Mouse (Mus musculus) liver, embryonic 15.5 days (tissue): ENCODE results near the gene Spast. TPM values are rescaled to one million over a fixed set of nuclear protein-coding genes. Genes with fewer than 3 reads are reported as not detected.
A peak's percentile ranks its signal among the peaks of the same experiment; 100 is the strongest.
"Not testable (repeated sequence)": the region's sequence is repeated elsewhere in the genome, so short reads cannot be mapped to it uniquely, and the experiment has no call there.

Source experiments
- ATAC-seq: fragments of 200-750 bp; cut with Nextera tagmentation; 2 replicates; pipeline ENCODE4 v1.8.0; 2017; ENCODE audit warnings: moderate number of reproducible peaks, mild to moderate bottlenecking, moderate library complexity; ENCODE audit not compliant: insufficient read depth
- H3K27ac ChIP-seq: fragments of 300-500 bp; sonication (generic); replicated peaks from 2 replicates; pipeline ENCODE4 v1.5.1; 2015; ENCODE audit warnings: mild to moderate bottlenecking, inconsistent platforms
- H3K27me3 ChIP-seq: fragments of 300-500 bp; sonication (generic); 2 replicates; pipeline ENCODE4 v1.6.1; 2015; ENCODE audit warnings: mild to moderate bottlenecking, inconsistent platforms
- H3K36me3 ChIP-seq: fragments of 300-500 bp; sonication (generic); replicated peaks from 2 replicates; pipeline ENCODE4 v1.6.1; 2015; ENCODE audit warnings: moderate library complexity, mild to moderate bottlenecking, inconsistent platforms
- H3K4me1 ChIP-seq: fragments of 300-500 bp; sonication (generic); replicated peaks from 2 replicates; pipeline ENCODE4 v1.6.1; 2015; ENCODE audit warnings: inconsistent platforms
- H3K4me2 ChIP-seq: fragments of 300-500 bp; sonication (generic); 2 replicates; pipeline ENCODE4 v1.6.1; 2015; ENCODE audit warnings: moderate library complexity, mild to moderate bottlenecking, inconsistent platforms
- H3K4me3 ChIP-seq: fragments of 300-500 bp; sonication (generic); replicated peaks from 2 replicates; pipeline ENCODE4 v1.5.1; 2015; ENCODE audit warnings: mild to moderate bottlenecking, inconsistent platforms
- H3K9ac ChIP-seq: fragments of 300-500 bp; sonication (generic); 2 replicates; pipeline ENCODE4 v1.6.1; 2015; ENCODE audit warnings: moderate library complexity, mild to moderate bottlenecking, inconsistent platforms
- H3K9me3 ChIP-seq: fragments of 300-500 bp; sonication (generic); replicated peaks from 2 replicates; pipeline ENCODE4 v1.6.1; 2016; ENCODE audit warnings: inconsistent platforms
- WGBS: fragments of 180-500 bp; shearing (Covaris S2); methylation state at CpG from one replicate; pipeline ENCODE4 v1.1.7; 2015; ENCODE audit warnings: mixed read lengths; ENCODE audit not compliant: insufficient replicate concordance; 5-methylcytosine and 5-hydroxymethylcytosine counted together
- polyA plus RNA-seq: library from polyadenylated mRNA; unstranded; fragments of >200 nt; fragmentation: Nextera tagmentation; extraction: Ambion mirVana; gene quantifications from 2 replicates; pipeline ENCODE4 v1.2.1, GENCODE M21; 2015

Spast gene
- polyA plus RNA-seq, 1 experiment from 2014 or later: 5.3 TPM

GRCm38 (mm10) chr17:74300089-74300488 lies 38.7 kb upstream of the Spast start:
- no peak for ATAC-seq
- Histone ChIP-seq H3K4me2 (no peak overlapping the region), H3K4me3 (no peak overlapping the region), H3K9ac (no peak overlapping the region), H3K36me3 (peaks cover 47% of the 10 kb centered on the region), H3K4me1 (peaks cover 22% of the 10 kb centered on the region), H3K27ac (no peak overlapping the region), H3K9me3 (no peaks in the 10 kb centered on the region), H3K27me3 (no peaks in the 10 kb centered on the region)
- 82% methylated on average over 5 of the region's 5 CpGs for WGBS

- H3K27ac ChIP-seq: peak overlapping the region; percentile 83
- WGBS: 36% methylated on average over 4 of the region's 4 CpGs
- H3K27me3 ChIP-seq: no peaks in the 10 kb centered on the region
- no peaks in the 10 kb centered on the region for H3K9me3 ChIP-seq
- H3K36me3 ChIP-seq: peaks cover 71% of the 10 kb centered on the region
- no peak overlapping the region for H3K9ac ChIP-seq
- H3K4me2 ChIP-seq: peak overlapping the region; percentile 40
- ATAC-seq: peak; percentile 97
- no peak overlapping the region for H3K4me3 ChIP-seq
- H3K4me1 ChIP-seq: peaks cover 14% of the 10 kb centered on the region
Observed at GRCm38 (mm10) chr17:74304060-74304459, 34.7 kb upstream of the Spast start.

- Histone ChIP-seq H3K4me2 (no peak overlapping the region), H3K9me3 (no peaks in the 10 kb centered on the region), H3K27me3 (no peaks in the 10 kb centered on the region), H3K36me3 (peaks cover 74% of the 10 kb centered on the region), H3K9ac (no peak overlapping the region), H3K4me3 (no peak overlapping the region), H3K4me1 (peaks cover 14% of the 10 kb centered on the region), H3K27ac (no peak overlapping the region)
- 85% methylated on average over 4 of the region's 4 CpGs for WGBS
- no peak for ATAC-seq
Observed at GRCm38 (mm10) chr17:74305616-74306015, 33.2 kb upstream of the Spast start.

GRCm38 (mm10) chr17:74306021-74306420 lies 32.8 kb upstream of the Spast start:
- no peak overlapping the region for H3K9ac ChIP-seq
- no peak overlapping the region for H3K4me2 ChIP-seq
- peaks cover 72% of the 10 kb centered on the region for H3K36me3 ChIP-seq
- no peaks in the 10 kb centered on the region for H3K9me3 ChIP-seq
- H3K27ac ChIP-seq: no peak overlapping the region
- H3K4me1 ChIP-seq: peaks cover 14% of the 10 kb centered on the region
- no peak for ATAC-seq
- H3K4me3 ChIP-seq: no peak overlapping the region
- 67% methylated on average over 1 of the region's 1 CpGs for WGBS
- no peaks in the 10 kb centered on the region for H3K27me3 ChIP-seq

- ATAC-seq: peak; percentile 81
- peaks cover 35% of the 10 kb centered on the region for H3K36me3 ChIP-seq
- peak overlapping the region; percentile 93 for H3K4me3 ChIP-seq
- WGBS: under 1% methylated on average over 45 of the region's 45 CpGs
- H3K4me2 ChIP-seq: peak overlapping the region; percentile 91
- peaks cover 34% of the 10 kb centered on the region for H3K4me1 ChIP-seq
- H3K27ac ChIP-seq: peak overlapping the region; percentile 95
- peak overlapping the region; percentile 83 for H3K9ac ChIP-seq
- no peaks in the 10 kb centered on the region for H3K9me3 ChIP-seq
- no peaks in the 10 kb centered on the region for H3K27me3 ChIP-seq
Observed at GRCm38 (mm10) chr17:74315445-74316308, 23.1 kb upstream of the Spast start.

- Histone ChIP-seq H3K27me3 (no peaks in the 10 kb centered on the region), H3K27ac (peak overlapping the region; percentile 95), H3K36me3 (peaks cover 29% of the 10 kb centered on the region), H3K9me3 (no peaks in the 10 kb centered on the region), H3K9ac (peak overlapping the region; percentile 83), H3K4me1 (peaks cover 34% of the 10 kb centered on the region), H3K4me3 (peak overlapping the region; percentile 93), H3K4me2 (peak overlapping the region; percentile 91)
- under 1% methylated on average over 48 of the region's 48 CpGs for WGBS
- ATAC-seq: peak; percentile 95
Observed at GRCm38 (mm10) chr17:74316309-74316863, 22.4 kb upstream of the Spast start.

- H3K4me1 ChIP-seq: peaks cover 34% of the 10 kb centered on the region
- no peaks in the 10 kb centered on the region for H3K9me3 ChIP-seq
- H3K4me3 ChIP-seq: no peak overlapping the region
- no peak for ATAC-seq
- no peak overlapping the region for H3K27ac ChIP-seq
- WGBS: 83% methylated on average over 6 of the region's 6 CpGs
- no peak overlapping the region for H3K9ac ChIP-seq
- no peak overlapping the region for H3K4me2 ChIP-seq
- no peaks in the 10 kb centered on the region for H3K27me3 ChIP-seq
- H3K36me3 ChIP-seq: peaks cover 8% of the 10 kb centered on the region
Observed at GRCm38 (mm10) chr17:74318721-74319120, 20.1 kb upstream of the Spast start.

- 39% methylated on average over 5 of the region's 5 CpGs for WGBS
- no peak for ATAC-seq
Observed at GRCm38 (mm10) chr17:74322400-74323054, 16.3 kb upstream of the Spast start.

GRCm38 (mm10) chr17:74323844-74324243 lies 14.9 kb upstream of the Spast start, which contains the start of gene Dpy30:
Dpy30 (minus strand) TSS chr17:74323944.
- no peak within 1 kb of the TSS for H3K27ac ChIP-seq
- ATAC-seq: no peak
- no peaks in the 10 kb centered on the region for H3K36me3 ChIP-seq
- WGBS: 65% methylated on average over 2 of the region's 2 CpGs
- H3K9me3 ChIP-seq: no peaks in the 10 kb centered on the region
- H3K4me2 ChIP-seq: no peak within 1 kb of the TSS
- no peak within 1 kb of the TSS for H3K9ac ChIP-seq
- H3K27me3 ChIP-seq: no peaks in the 10 kb centered on the region
- H3K4me3 ChIP-seq: no peak within 1 kb of the TSS
- no peaks in the 10 kb centered on the region for H3K4me1 ChIP-seq

More at GRCm38 (mm10) chr17:74322400-74323054, 16.3 kb upstream of the Spast start:
- no peaks in the 10 kb centered on the region for H3K36me3 ChIP-seq
- H3K27ac ChIP-seq: no peak overlapping the region
- H3K4me2 ChIP-seq: no peak overlapping the region
- no peaks in the 10 kb centered on the region for H3K9me3 ChIP-seq
- H3K4me1 ChIP-seq: peaks cover 5% of the 10 kb centered on the region; the same call in 1 of the 2 replicates
- H3K9ac ChIP-seq: no peak overlapping the region
- H3K4me3 ChIP-seq: no peak overlapping the region
- H3K27me3 ChIP-seq: no peaks in the 10 kb centered on the region

GRCm38 (mm10) chr17:74327195-74327594 lies 11.6 kb upstream of the Spast start:
- not testable (repeated sequence) for H3K9me3 ChIP-seq, H3K27me3 ChIP-seq, H3K4me3 ChIP-seq, H3K27ac ChIP-seq, H3K4me2 ChIP-seq, H3K9ac ChIP-seq, ATAC-seq, H3K36me3 ChIP-seq, H3K4me1 ChIP-seq
- WGBS: 73% methylated on average over 7 of the region's 7 CpGs

- H3K36me3 ChIP-seq, ATAC-seq, H3K4me1 ChIP-seq, H3K4me2 ChIP-seq, H3K9ac ChIP-seq, H3K9me3 ChIP-seq, H3K27ac ChIP-seq, H3K4me3 ChIP-seq, H3K27me3 ChIP-seq: not testable (repeated sequence)
- WGBS: 40% methylated on average over 2 of the region's 2 CpGs
Observed at GRCm38 (mm10) chr17:74328146-74328545, 10.6 kb upstream of the Spast start.
